Mouse (Mus musculus): Measurements from ENCODE around the gene Med27.
"Not testable (repeated sequence)": the region's sequence is repeated elsewhere in the genome, so short reads cannot be mapped to it uniquely, and the experiment has no call there.

Gene Med27

GRCm38 (mm10) chr2:29525273-29525805 is 178.7 kb downstream of the Med27 start:
- DNase-seq: no peak

GRCm38 (mm10) chr2:29526266-29526665 is 179.6 kb downstream of the Med27 start:
- no peak for DNase-seq

- DNase-seq: not testable (repeated sequence)
Measured at GRCm38 (mm10) chr2:29527480-29527879, 180.9 kb downstream of the Med27 start.

- DNase-seq: no peak
Measured at GRCm38 (mm10) chr2:29528811-29529210, 182.2 kb downstream of the Med27 start.

- DNase-seq: not testable (repeated sequence)
Measured at GRCm38 (mm10) chr2:29529788-29530187, 183.2 kb downstream of the Med27 start.

GRCm38 (mm10) chr2:29532173-29532572 is 185.6 kb downstream of the Med27 start:
- no peak for DNase-seq

GRCm38 (mm10) chr2:29532921-29533320 is 186.3 kb downstream of the Med27 start:
- no peak for DNase-seq

- DNase-seq: no peak
Measured at GRCm38 (mm10) chr2:29535566-29536244, 189.1 kb downstream of the Med27 start.

GRCm38 (mm10) chr2:29536481-29536880 is 189.9 kb downstream of the Med27 start:
- no peak for DNase-seq

GRCm38 (mm10) chr2:29537334-29537733 is 190.7 kb downstream of the Med27 start:
- no peak for DNase-seq

- no peak for DNase-seq
Measured at GRCm38 (mm10) chr2:29542039-29542438, 195.4 kb downstream of the Med27 start.

GRCm38 (mm10) chr2:29546571-29546970 is 200.0 kb downstream of the Med27 start:
- DNase-seq: no peak

GRCm38 (mm10) chr2:29551816-29552585 is 205.4 kb downstream of the Med27 start:
- no peak for DNase-seq

- DNase-seq: peak; percentile 45
Measured at GRCm38 (mm10) chr2:29553945-29554634, 207.5 kb downstream of the Med27 start.

- no peak for DNase-seq
Measured at GRCm38 (mm10) chr2:29558561-29558960, 211.9 kb downstream of the Med27 start.

- no peak for DNase-seq
Measured at GRCm38 (mm10) chr2:29559955-29560354, 213.3 kb downstream of the Med27 start.

- DNase-seq: no peak
Measured at GRCm38 (mm10) chr2:29561468-29561867, 214.8 kb downstream of the Med27 start.

- no peak for DNase-seq
Measured at GRCm38 (mm10) chr2:29563986-29564385, 217.4 kb downstream of the Med27 start.

- no peak for DNase-seq
Measured at GRCm38 (mm10) chr2:29565570-29566433, 219.2 kb downstream of the Med27 start.

GRCm38 (mm10) chr2:29571921-29572700 is 225.5 kb downstream of the Med27 start:
- DNase-seq: no peak

GRCm38 (mm10) chr2:29572811-29573427 is 226.3 kb downstream of the Med27 start:
- DNase-seq: no peak

Measured in thymus, postnatal 25 days (tissue).